Mouse (Mus musculus) bone marrow, adult 2 months (tissue): ENCODE results near the gene G430095P16Rik. TPM values are rescaled to one million over a fixed set of nuclear protein-coding genes. Genes with fewer than 3 reads are reported as not detected.

Experiments
- H3K27ac ChIP-seq: fragments of 200-500 bp; 2 replicates; pipeline ENCODE4 v1.5.1; 2012; ENCODE audit warnings: low read depth, mild to moderate bottlenecking, control low read depth, inconsistent platforms, low read length; ENCODE audit not compliant: control insufficient read depth, poor library complexity, insufficient read depth
- H3K4me1 ChIP-seq: fragments of 200-500 bp; 2 replicates; pipeline ENCODE4 v1.6.1; 2011; ENCODE audit warnings: low read length; ENCODE audit not compliant: control insufficient read depth, insufficient read depth
- H3K4me3 ChIP-seq: fragments of 200-500 bp; replicated peaks from 2 replicates; pipeline ENCODE3; 2011; ENCODE audit warnings: mild to moderate bottlenecking, low read depth, low read length, control low read depth; ENCODE audit not compliant: control insufficient read depth
- CTCF ChIP-seq: fragments of 200-500 bp; IDR thresholded peaks from 2 replicates; pipeline ENCODE4 v1.5.1; 2011; ENCODE audit warnings: low read length, control low read depth; ENCODE audit not compliant: control insufficient read depth, insufficient read depth
- POLR2A ChIP-seq: fragments of 200-500 bp; IDR thresholded peaks from 2 replicates; pipeline ENCODE4 v1.6.1; 2011; ENCODE audit warnings: low read depth, mild to moderate bottlenecking, control low read depth, low read length, borderline replicate concordance; ENCODE audit not compliant: control insufficient read depth
- WGBS: fragments of 180-500 bp; shearing (Covaris S2); methylation state at CpG from one replicate; pipeline ENCODE4 v1.1.7; 2018; 5-methylcytosine and 5-hydroxymethylcytosine counted together
- polyA plus RNA-seq: library from polyadenylated mRNA; stranded (reverse); fragments of >200 nt; gene quantifications from 2 replicates; pipeline ENCODE4 v1.2.4, GENCODE M21; 2011; ENCODE audit warnings: low replicate concordance; ENCODE audit not compliant: missing spikeins, insufficient read depth, insufficient read length

Gene G430095P16Rik
- polyA plus RNA-seq, 1 experiment, result 27.2 TPM

DNA sequence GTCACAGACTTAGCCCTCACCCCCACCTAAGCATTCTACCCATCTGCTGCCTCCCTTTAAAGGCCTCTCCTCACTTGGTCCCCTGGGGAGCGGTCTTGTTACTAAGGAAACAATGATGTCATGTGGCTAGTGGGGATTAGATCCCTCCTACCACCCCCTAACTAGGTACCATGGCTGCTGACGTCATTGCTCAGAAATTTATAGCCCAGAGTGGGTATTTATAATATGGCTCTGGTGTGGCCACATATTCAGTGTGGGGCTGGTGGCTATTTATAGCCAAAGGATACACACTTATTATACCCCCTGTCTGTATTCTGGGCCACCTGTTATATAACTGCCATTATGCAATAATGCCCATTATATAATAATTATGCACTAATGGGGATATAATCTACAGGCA is 38.1 kb downstream of the G430095P16Rik start:
- 77% methylated on average over 2 of the region's 2 CpGs for WGBS
- TF ChIP-seq CTCF (no peak), POLR2A (no peak)
- Histone ChIP-seq H3K4me1 (no peaks in the 10 kb centered on the region), H3K4me3 (no peak overlapping the region), H3K27ac (no peak overlapping the region)

DNA sequence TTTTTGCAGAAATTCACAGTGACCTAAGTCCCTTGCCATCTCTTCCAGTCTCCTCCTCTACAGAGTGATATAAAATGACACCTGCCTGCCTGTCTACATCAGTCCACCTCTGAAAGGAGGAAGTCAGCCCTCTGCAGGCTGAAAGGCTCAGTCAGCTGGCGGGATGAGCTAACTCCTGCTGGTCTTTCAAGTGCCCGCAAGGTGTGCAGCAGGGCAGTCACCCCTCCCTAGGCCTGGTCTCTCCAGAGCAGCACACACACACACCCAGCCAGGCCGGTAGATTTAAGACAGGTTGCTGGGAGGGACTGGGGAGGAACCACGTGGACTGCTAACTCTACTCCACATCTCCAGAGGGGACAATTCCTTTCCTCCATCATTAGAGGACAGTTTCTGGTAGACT is 41.3 kb downstream of the G430095P16Rik start:
- 68% methylated on average over 4 of the region's 4 CpGs for WGBS
- no peak overlapping the region for H3K27ac ChIP-seq
- no peaks in the 10 kb centered on the region for H3K4me1 ChIP-seq
- H3K4me3 ChIP-seq, result no peak overlapping the region
- TF ChIP-seq POLR2A (no peak), CTCF (no peak)

DNA sequence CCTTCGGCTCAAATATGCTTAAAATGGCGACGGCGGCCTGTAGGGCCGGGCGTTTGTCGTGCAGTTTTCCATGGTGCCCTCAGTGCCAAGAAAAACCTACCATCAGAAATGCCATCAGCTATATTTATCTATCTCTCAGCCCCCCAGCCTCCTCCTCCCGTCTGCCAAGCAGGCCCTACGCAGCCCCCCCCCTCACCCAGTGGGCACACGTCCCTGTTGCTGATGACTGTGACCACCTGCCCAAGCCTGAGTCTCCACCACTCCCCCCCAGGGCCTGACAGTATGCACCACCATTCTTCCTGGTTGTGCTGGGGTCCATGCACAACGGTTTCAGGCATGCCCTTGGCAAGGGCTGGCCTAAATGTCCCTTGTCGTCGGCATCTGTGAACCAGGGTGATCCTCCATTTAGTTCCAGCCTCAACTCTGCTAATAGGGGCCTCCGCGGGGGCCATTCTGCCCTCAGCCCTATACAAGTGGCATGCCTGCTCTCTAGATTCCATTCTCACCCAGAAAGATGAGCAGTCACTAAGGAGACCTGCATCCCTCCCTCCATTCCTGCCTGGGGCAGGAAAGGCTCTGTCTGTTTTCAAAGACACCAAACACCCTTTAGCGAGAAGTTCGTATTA is 42.2 kb downstream of the G430095P16Rik start:
- H3K4me3 ChIP-seq, result no peak overlapping the region
- 91% methylated on average over 17 of the region's 17 CpGs for WGBS
- H3K4me1 ChIP-seq, result no peaks in the 10 kb centered on the region
- H3K27ac ChIP-seq, result no peak overlapping the region
- TF ChIP-seq CTCF (no peak), POLR2A (no peak)

DNA sequence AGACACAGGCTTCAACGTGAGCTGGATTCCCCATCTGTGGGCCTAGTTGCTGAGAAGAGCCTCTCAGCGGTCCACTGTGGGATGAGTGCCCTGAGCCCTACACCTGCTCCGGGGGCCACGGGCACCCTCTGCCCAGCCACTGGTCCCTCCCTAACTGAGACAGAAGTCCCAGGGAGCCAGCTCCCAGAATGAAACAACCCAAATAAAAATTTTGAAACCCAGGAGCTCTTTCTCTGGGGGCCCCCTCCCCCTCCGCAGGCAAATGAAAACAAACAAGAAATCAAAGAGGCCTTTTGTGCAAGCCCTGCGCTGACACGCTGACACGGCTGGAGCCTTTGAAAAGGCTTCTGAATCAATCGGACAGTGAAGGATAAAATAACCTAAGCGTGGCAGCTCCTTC is 42.8 kb downstream of the G430095P16Rik start:
- WGBS, result 88% methylated on average over 10 of the region's 10 CpGs
- no peak overlapping the region for H3K4me3 ChIP-seq
- TF ChIP-seq CTCF (no peak), POLR2A (no peak)
- no peaks in the 10 kb centered on the region for H3K4me1 ChIP-seq
- no peak overlapping the region for H3K27ac ChIP-seq

DNA sequence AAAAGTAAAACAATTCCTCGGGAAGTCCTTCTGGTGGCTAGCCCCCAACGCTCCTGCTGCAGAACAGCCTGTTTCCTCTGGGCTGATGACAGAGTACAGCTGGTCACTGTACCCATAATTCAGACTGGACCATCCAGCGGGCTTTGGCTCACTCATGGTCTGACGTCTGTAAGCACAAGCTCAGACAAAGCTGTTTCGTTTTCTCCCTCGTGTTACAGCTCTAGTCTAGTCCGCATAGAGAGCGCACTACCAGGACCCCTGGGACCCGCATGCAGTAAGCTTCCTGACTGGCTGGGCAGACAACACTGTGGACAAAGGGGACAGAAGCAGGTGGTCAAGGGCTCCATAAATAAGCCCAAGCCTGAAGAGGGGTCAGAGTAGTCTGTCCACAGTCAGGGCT is 43.6 kb downstream of the G430095P16Rik start:
- Histone ChIP-seq H3K4me1 (no peaks in the 10 kb centered on the region), H3K4me3 (no peak overlapping the region), H3K27ac (no peak overlapping the region)
- TF ChIP-seq POLR2A (no peak), CTCF (no peak)
- WGBS, result 93% methylated on average over 9 of the region's 9 CpGs

DNA sequence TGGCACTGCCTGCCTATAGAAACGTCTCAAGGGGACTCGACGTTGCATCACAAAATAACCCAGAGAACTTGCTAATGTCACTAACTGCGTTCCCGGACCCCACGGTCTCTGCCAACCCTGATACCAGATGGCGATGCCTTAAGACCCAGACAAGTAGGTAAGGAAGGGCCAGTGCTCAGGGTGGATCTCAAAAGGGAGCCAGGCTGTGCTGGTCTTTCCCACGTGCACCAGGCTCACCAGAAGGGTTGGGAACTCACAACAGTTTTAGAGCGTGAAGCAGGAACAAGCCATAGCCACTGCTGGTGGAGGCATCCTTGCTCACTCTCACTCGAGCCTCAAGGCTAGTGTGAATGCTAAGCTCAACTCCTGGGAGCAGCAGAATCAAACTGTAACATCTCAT is 44.4 kb downstream of the G430095P16Rik start:
- WGBS, result 77% methylated on average over 10 of the region's 10 CpGs
- no peaks in the 10 kb centered on the region for H3K4me1 ChIP-seq
- no peak overlapping the region for H3K27ac ChIP-seq
- H3K4me3 ChIP-seq, result no peak overlapping the region
- TF ChIP-seq POLR2A (no peak), CTCF (no peak)

DNA sequence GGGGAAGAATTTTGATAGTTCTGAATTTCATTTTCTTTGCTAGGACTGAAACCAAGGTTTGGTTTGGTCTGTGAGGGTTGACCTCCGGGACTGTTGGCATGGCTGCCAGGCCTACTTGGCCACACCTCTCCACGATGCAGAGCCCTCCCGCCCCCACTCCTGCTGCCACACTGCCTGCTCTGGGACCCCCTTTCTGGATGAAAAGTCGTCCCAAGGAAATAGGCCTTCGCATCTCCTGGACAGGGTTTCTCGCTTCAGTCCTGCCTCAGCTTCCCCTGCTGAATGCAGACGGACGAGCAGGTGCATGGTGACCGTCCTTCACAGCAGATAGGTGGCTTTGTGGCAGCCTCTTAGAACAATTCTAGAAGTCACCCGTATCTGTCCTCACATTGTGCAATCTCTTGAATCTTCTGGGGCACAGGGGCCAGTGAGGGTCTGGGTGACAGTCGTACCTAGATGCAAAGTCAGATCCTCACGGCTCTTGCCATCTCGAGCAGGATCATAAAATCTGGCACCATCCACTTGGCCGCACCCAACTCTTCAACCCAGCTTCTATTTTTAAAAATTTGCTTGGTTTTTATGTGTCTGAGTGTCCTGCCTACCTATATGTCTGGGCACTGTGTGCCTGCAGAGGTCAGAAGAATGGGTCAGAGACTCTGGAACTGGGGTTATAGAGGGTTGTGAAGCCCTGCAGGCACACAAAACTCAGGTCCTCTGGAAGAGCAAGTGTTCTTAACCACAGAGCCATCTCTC is 45.7 kb downstream of the G430095P16Rik start:
- Histone ChIP-seq H3K4me3 (no peak overlapping the region), H3K4me1 (no peaks in the 10 kb centered on the region), H3K27ac (no peak overlapping the region)
- TF ChIP-seq CTCF (no peak), POLR2A (no peak)
- 86% methylated on average over 14 of the region's 14 CpGs for WGBS

DNA sequence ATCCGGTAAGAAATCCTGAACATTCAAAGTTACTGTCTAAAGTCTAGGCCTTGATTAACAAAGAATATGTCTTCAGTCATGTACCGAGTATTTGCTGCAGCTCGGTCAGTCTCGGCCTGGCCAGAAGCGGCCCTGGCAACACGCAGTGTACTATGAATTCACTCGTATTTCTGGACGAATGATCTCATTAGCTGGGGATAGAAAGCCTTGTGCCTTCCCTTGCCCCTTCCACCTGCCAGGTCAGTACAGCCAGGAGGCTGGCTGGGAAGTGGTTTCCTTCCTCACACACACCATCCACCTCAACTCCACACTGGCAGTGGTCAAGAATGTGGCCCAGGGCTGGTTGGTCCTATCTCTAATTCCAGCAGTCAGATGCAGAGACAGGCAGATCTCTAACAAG is 46.5 kb downstream of the G430095P16Rik start:
- 96% methylated on average over 8 of the region's 8 CpGs for WGBS
- TF ChIP-seq CTCF (no peak), POLR2A (no peak)
- Histone ChIP-seq H3K27ac (no peak overlapping the region), H3K4me1 (no peaks in the 10 kb centered on the region), H3K4me3 (no peak overlapping the region)
